Mouse (Mus musculus) neutrophil, adult 5-6 weeks (primary cell): ENCODE data around the gene Rcsd1. TPM values are rescaled to one million over a fixed set of nuclear protein-coding genes. Genes with fewer than 3 reads are reported as not detected.

Source experiments
- ATAC-seq: fragments of 151-379, 151-347 bp; 2 replicates; pipeline ENCODE4 v1.8.0; 2017; ENCODE audit warnings: mild to moderate bottlenecking, moderate TSS enrichment; ENCODE audit not compliant: insufficient number of reproducible peaks, poor library complexity, low FRiP score, severe bottlenecking; ENCODE audit errors: extremely low read depth
- total RNA-seq: library from RNA; stranded (forward); fragments of 200-1000 nt; gene quantifications from 2 replicates; pipeline ENCODE4 v1.2.3, GENCODE M21; 2017

Gene Rcsd1
- 371 and 393 TPM in 2 replicates for total RNA-seq

- ATAC-seq, result peak; percentile 62
Measured at GRCm38 (mm10) chr1:165709629-165710256, at the start of gene Rcsd1. Rcsd1 (minus strand) TSS chr1:165709757.

DNA sequence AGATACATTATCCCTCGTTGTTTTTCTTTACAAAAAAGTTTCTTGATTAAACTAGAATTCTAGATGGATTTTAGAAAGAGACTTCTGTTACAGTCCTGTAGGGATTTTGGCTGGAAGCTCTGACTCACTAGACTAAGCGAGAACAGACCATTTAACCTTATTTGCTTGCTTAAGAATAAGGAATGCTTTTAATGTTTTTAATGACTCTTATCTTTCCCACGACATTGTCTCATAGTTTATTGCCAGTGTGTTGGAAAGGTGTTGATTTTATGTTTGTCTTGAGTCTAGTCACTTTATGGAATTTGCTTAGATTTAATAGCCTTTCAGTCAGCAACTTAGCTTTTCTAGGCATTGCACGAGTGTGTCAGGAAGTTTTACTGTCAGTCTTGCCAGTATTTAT, 45.6 kb upstream of the Rcsd1 start:
- no peak for ATAC-seq

DNA sequence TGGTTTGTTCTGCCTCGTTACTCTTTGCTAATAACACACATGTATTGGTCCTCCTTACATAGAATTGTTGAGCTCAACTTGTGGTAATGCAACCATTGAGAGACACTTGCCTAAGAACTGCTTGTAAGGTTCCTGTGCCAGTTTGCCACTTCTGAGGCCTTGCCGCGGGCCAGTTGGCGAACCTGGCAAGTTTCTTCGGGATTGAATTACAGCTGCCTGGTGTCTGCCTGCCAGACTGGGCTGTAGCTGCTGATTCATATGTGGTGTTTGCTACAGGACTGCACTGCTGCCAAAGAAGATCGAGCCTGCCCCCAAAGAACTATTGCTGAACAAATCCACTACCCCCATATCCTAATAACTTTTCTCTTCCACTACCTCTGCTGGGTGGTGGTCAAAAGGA, 44.6 kb upstream of the Rcsd1 start:
- ATAC-seq, result no peak

DNA sequence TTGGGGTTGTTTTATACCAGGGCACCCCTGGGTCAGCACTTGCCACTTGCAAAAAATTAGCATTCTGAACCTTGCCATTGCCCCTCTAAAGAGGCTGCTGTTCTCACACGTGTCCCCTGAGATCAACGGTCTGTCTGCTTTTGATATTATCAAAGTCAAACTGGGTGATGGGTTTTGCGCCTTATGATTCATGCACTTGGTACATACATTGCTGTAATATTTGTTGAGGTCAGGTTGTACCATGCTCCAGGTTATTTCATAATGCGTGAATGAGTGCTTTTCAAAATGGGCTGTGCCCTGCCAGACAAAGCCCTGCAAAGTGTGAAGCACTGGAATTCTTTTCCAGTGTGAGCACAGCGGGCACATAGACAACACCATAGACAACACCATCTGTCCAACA, 42.3 kb upstream of the Rcsd1 start:
- no peak for ATAC-seq

- no peak for ATAC-seq
Measured at GRCm38 (mm10) chr1:165751142-165751541, 41.6 kb upstream of the Rcsd1 start.

GRCm38 (mm10) chr1:165748053-165748452, 38.5 kb upstream of the Rcsd1 start:
- no peak for ATAC-seq

GRCm38 (mm10) chr1:165741989-165742388, 32.4 kb upstream of the Rcsd1 start:
- no peak for ATAC-seq

DNA sequence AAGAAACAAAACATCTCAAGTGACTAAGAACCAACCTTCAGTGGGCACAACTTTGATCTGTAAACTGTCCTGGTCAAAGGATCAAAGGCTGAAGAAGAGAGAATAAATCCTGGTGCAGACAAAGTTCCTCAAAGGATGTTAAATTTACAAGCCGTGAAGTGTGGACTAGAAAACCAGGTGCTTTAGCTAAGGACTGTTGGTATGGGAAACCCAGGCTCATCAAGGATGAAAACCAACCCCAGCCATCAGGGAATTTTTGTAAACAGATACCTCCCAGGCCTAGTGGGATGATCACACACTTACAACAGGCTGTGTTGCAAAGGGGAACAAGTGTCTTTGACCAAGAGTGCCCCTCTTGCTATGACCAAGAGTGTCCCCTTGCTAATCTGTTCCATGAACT, 29.4 kb upstream of the Rcsd1 start:
- ATAC-seq, result no peak

DNA sequence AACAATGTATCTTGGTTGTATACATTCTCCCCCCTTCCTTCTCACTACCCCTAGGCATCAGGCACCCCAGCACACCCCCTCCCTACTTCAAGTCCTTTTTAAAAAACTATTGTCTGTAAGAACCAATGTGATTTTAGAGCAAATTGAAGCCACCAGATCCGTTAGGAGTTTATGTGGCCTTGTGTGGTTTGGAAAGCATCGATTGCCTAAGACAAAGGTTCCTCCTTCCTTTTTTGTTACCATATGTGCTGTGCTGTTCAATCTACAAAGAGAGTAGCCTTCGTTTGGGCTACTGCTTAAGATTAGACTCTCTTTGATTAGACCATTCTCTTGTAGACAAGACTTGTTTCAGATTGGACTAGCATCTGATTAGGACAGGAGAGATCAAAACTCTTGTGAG, 28.3 kb upstream of the Rcsd1 start:
- no peak for ATAC-seq

GRCm38 (mm10) chr1:165737451-165737850, 27.9 kb upstream of the Rcsd1 start:
- no peak for ATAC-seq

GRCm38 (mm10) chr1:165735826-165736818, 26.6 kb upstream of the Rcsd1 start:
- peak; percentile 96 for ATAC-seq

GRCm38 (mm10) chr1:165734840-165735239, 25.3 kb upstream of the Rcsd1 start:
- ATAC-seq, result no peak

- ATAC-seq, result no peak
Measured at GRCm38 (mm10) chr1:165731553-165731952, 22.0 kb upstream of the Rcsd1 start.

- no peak for ATAC-seq
Measured at GRCm38 (mm10) chr1:165730129-165730528, 20.6 kb upstream of the Rcsd1 start.

- ATAC-seq, result no peak
Measured at GRCm38 (mm10) chr1:165728057-165728639, 18.6 kb upstream of the Rcsd1 start.

DNA sequence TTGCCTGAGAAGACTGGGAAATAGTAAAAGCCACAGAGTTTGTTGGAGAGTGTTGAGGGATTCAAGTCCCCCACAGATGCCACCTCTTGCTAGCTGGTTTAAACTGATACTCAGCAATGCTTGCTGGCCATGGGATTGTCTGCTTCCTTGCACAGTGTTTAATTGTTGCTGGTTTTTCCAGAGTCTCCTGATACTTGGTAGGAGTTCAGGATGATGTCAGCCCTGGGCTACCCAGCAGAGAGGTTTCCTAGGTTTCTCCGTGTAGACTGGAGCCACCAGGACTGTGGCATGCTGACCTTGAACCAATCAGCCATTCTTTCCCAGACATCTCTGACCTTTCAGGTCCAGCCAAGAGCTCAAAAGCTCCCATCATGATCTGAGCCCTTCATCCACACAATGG, 17.4 kb upstream of the Rcsd1 start:
- no peak for ATAC-seq

- ATAC-seq, result no peak
Measured at GRCm38 (mm10) chr1:165725039-165725644, 15.6 kb upstream of the Rcsd1 start.

DNA sequence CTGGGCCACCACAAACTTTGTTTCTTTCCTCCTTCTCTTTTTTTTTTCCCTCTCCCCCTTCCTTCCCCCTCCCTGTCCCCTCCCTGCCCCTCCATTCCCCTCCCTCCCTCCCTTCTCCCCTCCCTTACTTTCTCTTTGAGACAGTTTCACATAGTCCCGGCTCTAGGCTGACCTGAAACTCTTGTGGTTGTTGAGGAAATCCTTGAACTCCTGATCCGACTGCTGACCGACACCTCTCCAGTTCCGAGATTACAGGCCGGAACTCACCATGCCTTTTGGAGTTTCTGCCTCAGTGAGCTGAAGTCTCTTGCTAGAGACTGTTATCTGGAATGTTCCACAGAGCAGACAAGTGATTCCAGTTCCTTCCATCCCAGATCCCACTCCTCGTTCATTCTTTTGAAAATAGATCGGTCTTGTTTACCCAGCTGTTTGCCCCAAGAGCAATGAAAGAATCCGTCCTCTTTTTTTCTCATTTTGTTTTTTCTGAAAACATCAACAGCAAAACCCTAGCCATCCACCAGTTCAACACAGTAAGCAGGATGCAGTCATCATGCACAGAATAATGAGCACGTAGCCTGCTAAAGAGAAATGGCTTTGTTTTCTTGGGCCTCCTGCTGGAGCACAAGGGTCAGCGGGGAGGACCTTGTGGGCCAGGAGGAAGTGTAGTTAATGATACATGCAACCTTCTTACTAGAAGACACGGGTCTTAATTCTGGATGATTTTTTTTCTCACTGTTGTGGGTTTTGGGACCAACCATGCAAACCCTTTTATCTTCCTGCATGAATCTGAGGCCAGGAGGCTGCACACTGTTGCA, 14.9 kb upstream of the Rcsd1 start:
- ATAC-seq, result 0 out of 2 replicates have a peak, but pooled peaks have one; percentile 11
